Mouse (Mus musculus): ENCODE measurements around the gene Mif4gd.

DNA sequence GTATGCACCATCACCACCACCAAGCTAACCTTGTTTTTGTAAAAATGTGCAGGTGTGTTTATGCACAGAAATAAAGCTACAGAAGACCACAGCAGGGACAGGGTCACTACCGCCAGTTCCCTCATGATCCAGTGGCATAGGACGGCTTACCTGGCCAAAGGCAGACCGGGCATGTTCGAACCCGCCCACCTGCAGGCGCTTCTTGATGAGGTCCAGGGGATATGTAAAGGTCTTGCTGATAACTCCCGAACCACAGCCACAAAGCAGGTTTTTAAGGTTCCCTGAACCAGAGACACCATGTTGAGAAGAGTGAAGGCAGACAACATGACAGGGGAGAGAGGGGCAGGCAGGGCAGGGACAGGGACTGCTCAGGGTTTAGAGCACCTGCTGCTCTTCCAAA is 3.6 kb upstream of the Mif4gd start:
- TF ChIP-seq POLR2A (IDR thresholded peaks at IDR 0.05; ENCODE audit: extremely low read depth, insufficient read depth, low read length) (no peak), CTCF (IDR thresholded peaks at IDR 0.05; ENCODE audit: extremely low read depth, insufficient read depth, low read length) (no peak)

Data from cortical plate, adult 2 months (tissue).